Mouse (Mus musculus) C2C12 (cell line): ENCODE results near the gene Hdac8. TPM values are rescaled to one million over a fixed set of nuclear protein-coding genes. Genes with fewer than 3 reads are reported as not detected.

Source experiments
- H3K27me3 ChIP-seq: one replicate; pipeline ENCODE4 v1.6.1; 2011; ENCODE audit not compliant: control insufficient read depth, insufficient read depth, insufficient read length
- H3K36me3 ChIP-seq: one replicate; pipeline ENCODE4 v1.6.1; 2011; ENCODE audit not compliant: control insufficient read depth, insufficient read depth
- H3K4me3 ChIP-seq: one replicate; pipeline ENCODE4 v1.5.1; 2011; ENCODE audit warnings: mild to moderate bottlenecking, control low read depth; ENCODE audit not compliant: poor library complexity, insufficient read depth, severe bottlenecking
- H3K79me2 ChIP-seq: one replicate; pipeline ENCODE4 v1.6.1; 2011; ENCODE audit not compliant: control insufficient read depth, insufficient read depth
- H3K79me3 ChIP-seq: one replicate; pipeline ENCODE4 v1.6.1; 2011; ENCODE audit warnings: low read depth, control low read depth
- H3ac ChIP-seq: one replicate; pipeline ENCODE3; 2011; ENCODE audit warnings: low read depth; ENCODE audit not compliant: control insufficient read depth, insufficient read length
- CEBPB ChIP-seq: IDR thresholded peaks from one replicate; pipeline ENCODE4 v1.6.1; 2011; ENCODE audit warnings: low read depth, mild to moderate bottlenecking, control low read depth, moderate library complexity
- CTCF ChIP-seq: IDR thresholded peaks from one replicate; pipeline ENCODE4 v1.5.1; 2011; ENCODE audit not compliant: control insufficient read depth, insufficient read depth, insufficient read length
- FOSL1 ChIP-seq: IDR thresholded peaks from one replicate; pipeline ENCODE4 v1.8.0; 2011; ENCODE audit warnings: mild to moderate bottlenecking, low read length; ENCODE audit not compliant: poor library complexity, insufficient read depth, severe bottlenecking
- MAX ChIP-seq: IDR thresholded peaks from one replicate; pipeline ENCODE4 v1.6.1; 2011; ENCODE audit warnings: mild to moderate bottlenecking, control low read depth
- MYOD1 ChIP-seq: IDR thresholded peaks from one replicate; pipeline ENCODE4 v1.6.1; 2011; ENCODE audit warnings: low read depth; ENCODE audit not compliant: control insufficient read depth, insufficient read length
- MYOG ChIP-seq: IDR thresholded peaks from one replicate; pipeline ENCODE4 v1.6.1; 2011; ENCODE audit not compliant: control insufficient read depth, insufficient read length; ENCODE audit errors: extremely low read depth
- USF1 ChIP-seq: IDR thresholded peaks from one replicate; pipeline ENCODE4 v1.6.1; 2011; ENCODE audit warnings: low read depth, mild to moderate bottlenecking, control low read depth, moderate library complexity
- polyA plus RNA-seq: library from polyadenylated mRNA; unstranded; fragments of >200 nt; fragmentation: generic; extraction: Trizol; gene quantifications from one replicate; pipeline ENCODE4 v1.2.1, GENCODE M21; 2012; ENCODE audit warnings: missing spikeins

Hdac8 gene
- polyA plus RNA-seq, 1 experiment = 4.3 TPM

GRCm38 (mm10) chrX:102416972-102417371 is 88.2 kb downstream of the Hdac8 start:
- TF ChIP-seq MYOG (no peak), MAX (no peak), MYOD1 (no peak), USF1 (no peak)
- Histone ChIP-seq H3K4me3 (no peak overlapping the region), H3ac (no peak overlapping the region), H3K36me3 (no peaks in the 10 kb centered on the region), H3K79me3 (no peaks in the 10 kb centered on the region), H3K79me2 (no peaks in the 10 kb centered on the region), H3K27me3 (no peaks in the 10 kb centered on the region)

GRCm38 (mm10) chrX:102416386-102416785 is 88.8 kb downstream of the Hdac8 start:
- H3K79me3 ChIP-seq = no peaks in the 10 kb centered on the region
- TF ChIP-seq FOSL1 (no peak), CEBPB (peak; percentile 17)
- H3K27me3 ChIP-seq = no peaks in the 10 kb centered on the region
- H3K4me3 ChIP-seq = no peak overlapping the region
- H3K79me2 ChIP-seq = no peaks in the 10 kb centered on the region
- no peak overlapping the region for H3ac ChIP-seq
- H3K36me3 ChIP-seq = no peaks in the 10 kb centered on the region

GRCm38 (mm10) chrX:102384765-102385164 is 120.4 kb downstream of the Hdac8 start:
- Histone ChIP-seq H3ac (no peak overlapping the region), H3K4me3 (no peak overlapping the region), H3K36me3 (no peaks in the 10 kb centered on the region), H3K79me3 (no peaks in the 10 kb centered on the region), H3K27me3 (no peaks in the 10 kb centered on the region), H3K79me2 (no peaks in the 10 kb centered on the region)
- TF ChIP-seq MYOD1 (no peak), CTCF (no peak), USF1 (no peak), MYOG (no peak), CEBPB (no peak), FOSL1 (no peak), MAX (no peak)

GRCm38 (mm10) chrX:102383151-102383550 is 122.0 kb downstream of the Hdac8 start:
- Histone ChIP-seq H3K79me2 (no peaks in the 10 kb centered on the region), H3K4me3 (no peak overlapping the region), H3K79me3 (no peaks in the 10 kb centered on the region), H3ac (no peak overlapping the region), H3K36me3 (no peaks in the 10 kb centered on the region), H3K27me3 (no peaks in the 10 kb centered on the region)
- TF ChIP-seq FOSL1 (no peak), MYOD1 (no peak), MYOG (no peak), CTCF (no peak)

GRCm38 (mm10) chrX:102366510-102366909 is 138.6 kb downstream of the Hdac8 start:
- H3K79me3 ChIP-seq = no peaks in the 10 kb centered on the region
- H3ac ChIP-seq = no peak overlapping the region
- TF ChIP-seq MYOG = no peak
- TF ChIP-seq USF1 = no peak
- no peak for TF ChIP-seq CEBPB
- TF ChIP-seq MAX = no peak
- TF ChIP-seq MYOD1 = no peak
- TF ChIP-seq FOSL1 = no peak
- TF ChIP-seq CTCF = no peak
- no peaks in the 10 kb centered on the region for H3K79me2 ChIP-seq
- no peaks in the 10 kb centered on the region for H3K36me3 ChIP-seq
- H3K4me3 ChIP-seq = no peak overlapping the region
- H3K27me3 ChIP-seq = no peaks in the 10 kb centered on the region

- H3K27me3 ChIP-seq = no peaks in the 10 kb centered on the region
- no peaks in the 10 kb centered on the region for H3K36me3 ChIP-seq
- no peak overlapping the region for H3K4me3 ChIP-seq
These were observed 142.9 kb downstream of the Hdac8 start for GRCm38 (mm10) chrX:102362244-102362643.

GRCm38 (mm10) chrX:102353412-102353811 is 151.7 kb downstream of the Hdac8 start:
- Histone ChIP-seq H3ac (no peak overlapping the region), H3K36me3 (no peaks in the 10 kb centered on the region), H3K4me3 (no peak overlapping the region), H3K27me3 (no peaks in the 10 kb centered on the region), H3K79me2 (no peaks in the 10 kb centered on the region), H3K79me3 (no peaks in the 10 kb centered on the region)
- TF ChIP-seq USF1 (no peak), MAX (no peak), FOSL1 (no peak), MYOD1 (no peak), CTCF (no peak)

More at GRCm38 (mm10) chrX:102362244-102362643, 142.9 kb downstream of the Hdac8 start:
- TF ChIP-seq MYOD1 (no peak), FOSL1 (no peak), MYOG (no peak), MAX (no peak)
- Histone ChIP-seq H3K79me2 (no peaks in the 10 kb centered on the region), H3K79me3 (no peaks in the 10 kb centered on the region), H3ac (no peak overlapping the region)
